24 mouse cellular contexts compared by ENCODE assay signal in genomic region chr5:113590010-113590640, GRCm38 (mm10).
DNase-seq lines count a peak whose midpoint lies in the region; ATAC-seq and TF ChIP-seq lines count a peak whose summit lies in the region.
"Had no signal": no experiment of that assay in that cellular context is flagged by ENCODE, and none has a peak within 500 bp of the region (broad histone marks: within the 10 kb centered on the region; RNA-seq: fewer than 3 reads in every experiment).

No protein-coding gene starts in this region.

- WGBS in forebrain, embryonic 13.5 days: 88% methylated on average over 5 of the region's 5 CpGs
- whole genome bisulfite sequencing in forebrain, postnatal 0 days: 79% methylated on average over 5 of the region's 5 CpGs
- 60% methylated on average over 5 of the region's 5 CpGs for WGBS in lung, embryonic 16.5 days
- WGBS in limb, embryonic 10.5 days: 59% methylated on average over 5 of the region's 5 CpGs

- DNase-seq in forebrain, postnatal 0 days: no peak
- no peak for DNase-seq in lung, postnatal 10 days
- DNase-seq in limb, embryonic 10.5 days (ENCODE audit: low spot score): no peak
- DNase-seq in left cerebral cortex, postnatal 36 days (ENCODE audit: low spot score in 2 of 2): no peak
- DNase-seq: adrenal gland, postnatal 10 days; cerebellum, adult 9-10 months; gastrocnemius, postnatal 14 days; heart, adult 18-20 months; heart, postnatal 36 days; kidney, adult 8-10 months; kidney, postnatal 25 days; layer of hippocampus, adult 9-11 months; right cerebral cortex, adult 18-20 months had no signal

- intact Hi-C loops in left cerebral cortex, postnatal 36 days (cut with DNase I): loop anchor here (2.0 to 5.0 kb wide), 3 partner anchors 98 to 193 kb away; partner anchors contain the start of gene Wscd2

- H3K9me3 ChIP-seq in forebrain, embryonic 13.5 days (replicated peaks): no peaks in the 10 kb centered on the region
- H3K9me3 ChIP-seq in forebrain, postnatal 0 days (ENCODE audit: low read length): no peaks in the 10 kb centered on the region
- no peaks in the 10 kb centered on the region for H3K9me3 ChIP-seq in lung, embryonic 16.5 days (ENCODE audit: control insufficient read depth, low read length)
- no peaks in the 10 kb centered on the region for H3K9me3 ChIP-seq in ES-Bruce4 (replicated peaks; ENCODE audit: control insufficient read depth, insufficient read depth, low read length, poor library complexity, severe bottlenecking)
- no peaks in the 10 kb centered on the region for H3K9me3 ChIP-seq in limb, embryonic 10.5 days (replicated peaks)
- H3K9me3 ChIP-seq: forebrain, embryonic 10.5 days; heart, embryonic 13.5 days; limb, embryonic 15.5 days; liver, embryonic 15.5 days; neural tube, embryonic 13.5 days had no signal

- no peaks in the 10 kb centered on the region for H3K27me3 ChIP-seq in forebrain, embryonic 13.5 days
- H3K27me3 ChIP-seq in forebrain, postnatal 0 days (ENCODE audit: insufficient read depth, low read length): no peaks in the 10 kb centered on the region
- no peaks in the 10 kb centered on the region for H3K27me3 ChIP-seq in lung, embryonic 16.5 days (ENCODE audit: control insufficient read depth, insufficient read depth, low read depth, low read length)
- no peaks in the 10 kb centered on the region for H3K27me3 ChIP-seq in ES-Bruce4 (ENCODE audit: control insufficient read depth, insufficient read depth, low read length, poor library complexity, severe bottlenecking)
- H3K27me3 ChIP-seq in limb, embryonic 10.5 days (ENCODE audit: low read depth, poor library complexity, severe bottlenecking): no peaks in the 10 kb centered on the region; the same call in 1 of the 2 replicates
- H3K27me3 ChIP-seq: limb, embryonic 15.5 days; liver, embryonic 15.5 days; neural tube, embryonic 13.5 days had no signal

- H3K4me2 ChIP-seq in forebrain, embryonic 13.5 days: no peak overlapping the region
- H3K4me2 ChIP-seq in forebrain, postnatal 0 days (ENCODE audit: low read depth): no peak overlapping the region
- H3K4me2 ChIP-seq in lung, embryonic 16.5 days (ENCODE audit: low read depth, low read length): no peak overlapping the region
- H3K4me2 ChIP-seq: heart, embryonic 13.5 days; limb, embryonic 15.5 days; liver, embryonic 15.5 days; neural tube, embryonic 13.5 days had no signal

- H3K27ac ChIP-seq in forebrain, embryonic 13.5 days: peak overlapping the region; percentile 31; the same call in 1 of the 2 replicates
- no peak overlapping the region for H3K27ac ChIP-seq in forebrain, postnatal 0 days (ENCODE audit: low read depth, low read length)
- H3K27ac ChIP-seq in lung, embryonic 16.5 days (ENCODE audit: low read length): no peak overlapping the region
- peak overlapping the region; percentile 66 for H3K27ac ChIP-seq in ES-Bruce4 (ENCODE audit: insufficient read depth, low read length)
- H3K27ac ChIP-seq in limb, embryonic 10.5 days: peak overlapping the region; percentile 76
- H3K27ac ChIP-seq: heart, embryonic 13.5 days; limb, embryonic 15.5 days; liver, embryonic 15.5 days had no signal

- H3K4me3 ChIP-seq in forebrain, embryonic 13.5 days: no peak overlapping the region
- no peak overlapping the region for H3K4me3 ChIP-seq in forebrain, postnatal 0 days (ENCODE audit: low read depth, low read length)
- H3K4me3 ChIP-seq in lung, embryonic 16.5 days (ENCODE audit: low read length): no peak overlapping the region
- no peak overlapping the region for H3K4me3 ChIP-seq in ES-Bruce4 (ENCODE audit: low read depth, low read length)
- H3K4me3 ChIP-seq in limb, embryonic 10.5 days: no peak overlapping the region
- H3K4me3 ChIP-seq: forebrain, embryonic 10.5 days; heart, embryonic 13.5 days; limb, embryonic 15.5 days; liver, embryonic 15.5 days; neural tube, embryonic 13.5 days had no signal

- TF ChIP-seq CTCF in forebrain, postnatal 0 days (IDR thresholded peaks at IDR 0.05; ENCODE audit: low read depth): no peak
- no peak for TF ChIP-seq CTCF in ES-Bruce4 (IDR thresholded peaks at IDR 0.05; ENCODE audit: low read depth, low read length)

- no peak for TF ChIP-seq EP300 in ES-Bruce4 (IDR thresholded peaks at IDR 0.05; ENCODE audit: insufficient read depth, low read depth, low read length)

- no peak overlapping the region for H3K9ac ChIP-seq in forebrain, embryonic 13.5 days
- no peak overlapping the region for H3K9ac ChIP-seq in forebrain, postnatal 0 days
- H3K9ac ChIP-seq in lung, embryonic 16.5 days (ENCODE audit: low read length): no peak overlapping the region
- no peak overlapping the region for H3K9ac ChIP-seq in ES-Bruce4 (ENCODE audit: low read depth, poor library complexity, severe bottlenecking)
- H3K9ac ChIP-seq: heart, embryonic 13.5 days; limb, embryonic 15.5 days; liver, embryonic 15.5 days had no signal

- ATAC-seq in forebrain, embryonic 13.5 days: no peak
- no peak for ATAC-seq in forebrain, postnatal 0 days
- ATAC-seq in lung, embryonic 16.5 days (ENCODE audit: low read depth): 0 out of 2 replicates have a peak, but pooled peaks have one; percentile 24
- ATAC-seq: activated CD4-positive, CD25-positive, alpha-beta regulatory T cell, adult 4 months; inflammation-experienced regulatory T-cells, adult 6 months; lung, postnatal 0 days had no signal

- peaks cover 33% of the 10 kb centered on the region for H3K4me1 ChIP-seq in forebrain, embryonic 13.5 days
- peaks cover 24% of the 10 kb centered on the region for H3K4me1 ChIP-seq in forebrain, postnatal 0 days (ENCODE audit: insufficient read depth)
- no peaks in the 10 kb centered on the region for H3K4me1 ChIP-seq in lung, embryonic 16.5 days (replicated peaks; ENCODE audit: control insufficient read depth, insufficient read depth, low read length)
- H3K4me1 ChIP-seq in ES-Bruce4 (ENCODE audit: control insufficient read depth, insufficient read depth, low read length): peaks cover 21% of the 10 kb centered on the region
- peaks cover 88% of the 10 kb centered on the region for H3K4me1 ChIP-seq in limb, embryonic 10.5 days
- H3K4me1 ChIP-seq: liver, embryonic 15.5 days had no signal

- H3K36me3 ChIP-seq in forebrain, embryonic 13.5 days (ENCODE audit: poor library complexity, severe bottlenecking): no peaks in the 10 kb centered on the region
- H3K36me3 ChIP-seq in forebrain, postnatal 0 days (ENCODE audit: insufficient read depth): no peaks in the 10 kb centered on the region
- no peaks in the 10 kb centered on the region for H3K36me3 ChIP-seq in lung, embryonic 16.5 days (ENCODE audit: control insufficient read depth, insufficient read depth, low read length)
- no peaks in the 10 kb centered on the region for H3K36me3 ChIP-seq in ES-Bruce4 (ENCODE audit: control insufficient read depth, insufficient read depth, low read length, poor library complexity, severe bottlenecking)
- H3K36me3 ChIP-seq in limb, embryonic 10.5 days: no peaks in the 10 kb centered on the region
- H3K36me3 ChIP-seq: forebrain, embryonic 10.5 days; heart, embryonic 13.5 days; liver, embryonic 15.5 days; neural tube, embryonic 13.5 days had no signal

- no peak for TF ChIP-seq POLR2A in ES-Bruce4 (IDR thresholded peaks at IDR 0.05; ENCODE audit: insufficient read depth, low read length)

Comparison
In these comparisons a context has a peak if more than half of its experiments do, and no peak if none do; other contexts are left out.
1. H3K27ac ChIP-seq: peak in forebrain, embryonic 13.5 days (single experiment), ES-Bruce4 (single experiment) and limb, embryonic 10.5 days (single experiment); none in forebrain, postnatal 0 days (single experiment) and lung, embryonic 16.5 days (single experiment).